Mouse (Mus musculus) layer of hippocampus, adult 2 months (tissue): Measurements from ENCODE around the gene Ttc9c. TPM values are rescaled to one million over a fixed set of nuclear protein-coding genes. Genes with fewer than 3 reads are reported as not detected.
A peak's percentile ranks its signal among the peaks of the same experiment; 100 is the strongest.

Experiments
- DNase-seq, 2 experiments: peaks; one replicate each; pipeline ENCODE4 v3.0.0; 2022; ENCODE audit warnings: low spot score in 2 of 2
- H3K27ac ChIP-seq: fragments of 200-600 bp; 2 replicates; pipeline ENCODE4 v1.8.1; 2022
- H3K4me3 ChIP-seq: fragments of 200-600 bp; 2 replicates; pipeline ENCODE4 v1.8.1; 2022; ENCODE audit warnings: mild to moderate bottlenecking
- CTCF ChIP-seq: fragments of 200-600 bp; conservative IDR thresholded peaks from 2 replicates; pipeline ENCODE4 v1.8.1; 2022; ENCODE audit warnings: antibody characterized with exemption, mild to moderate bottlenecking, moderate library complexity
- long read RNA-seq, 2 experiments: library from polyadenylated mRNA; stranded (forward); transcript quantifications; one replicate each; pipeline ENCODE4 v2.0.0; 2021; ENCODE audit warnings: borderline mapping rate in 2 of 2
- total RNA-seq, 2 experiments: library from RNA; stranded (reverse); gene quantifications; 2 replicates each; pipeline ENCODE4 v1.2.3; 2021

Gene Ttc9c
- 10 to 100 TPM; 36.5 to 37.9 TPM for total RNA-seq
- long read RNA-seq, experiment 1, transcript Ttc9c-201 (3 exons, 1,585 nt): major isoform, 22 of 25 reads
- long read RNA-seq, experiment 1, partial matches to known transcripts: 0 of 25 reads
- long read RNA-seq, experiment 1, other reads (novel, unspliced or antisense): 2 of 25 reads
- long read RNA-seq, experiment 2, transcript Ttc9c-201 (3 exons, 1,585 nt): major isoform, 23 of 29 reads
- long read RNA-seq, experiment 2, partial matches to known transcripts: 1 of 29 reads
- long read RNA-seq, experiment 2, other reads (novel, unspliced or antisense): 1 of 29 reads

DNA sequence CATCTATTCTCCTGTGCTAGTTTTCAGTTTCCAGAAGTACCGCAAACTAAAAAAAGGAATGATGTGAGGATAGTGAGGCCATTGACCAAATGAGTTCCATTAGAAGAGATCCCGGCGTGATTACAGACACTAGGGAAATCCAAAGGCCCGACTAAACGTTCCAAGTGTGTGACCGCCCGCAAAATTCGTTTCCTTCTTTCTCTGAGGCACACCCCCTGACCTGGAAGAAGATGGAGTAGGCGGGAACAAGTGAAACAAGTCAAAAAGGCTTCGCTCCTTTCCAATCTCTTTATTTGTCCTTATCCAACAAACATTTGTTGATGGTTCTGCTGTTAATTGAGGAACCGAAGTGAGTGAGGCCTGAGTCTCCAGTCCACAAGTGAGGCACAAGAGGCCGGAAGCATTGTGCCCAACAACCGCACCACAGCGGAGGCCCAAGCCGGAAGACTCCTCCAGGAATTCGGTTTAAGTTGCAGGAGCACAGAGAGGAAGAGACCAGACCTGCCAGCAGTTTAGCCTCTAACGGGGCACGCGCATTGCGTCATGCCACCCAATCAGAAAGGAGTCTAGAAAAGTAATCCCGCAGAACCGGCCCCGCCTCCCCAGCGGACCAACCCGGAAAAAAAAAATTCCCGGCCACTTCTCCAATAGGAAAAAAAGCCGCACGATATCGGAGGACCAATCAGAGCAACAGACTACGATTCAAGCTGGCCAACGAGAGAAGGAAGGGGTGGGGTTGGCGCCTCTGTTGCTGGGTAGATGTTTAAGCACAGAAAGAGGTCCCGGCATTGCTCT is at the start of gene Ttc9c:
Gene Ttc9c (minus strand): TSS at position 533 of the 795 bp plus-strand sequence.
- peak; percentile 95 to 99 for DNase-seq
- Histone ChIP-seq H3K27ac (peak within 1 kb of the TSS; percentile 99), H3K4me3 (peak within 1 kb of the TSS; percentile 93)
- TF ChIP-seq CTCF: no peak

DNA sequence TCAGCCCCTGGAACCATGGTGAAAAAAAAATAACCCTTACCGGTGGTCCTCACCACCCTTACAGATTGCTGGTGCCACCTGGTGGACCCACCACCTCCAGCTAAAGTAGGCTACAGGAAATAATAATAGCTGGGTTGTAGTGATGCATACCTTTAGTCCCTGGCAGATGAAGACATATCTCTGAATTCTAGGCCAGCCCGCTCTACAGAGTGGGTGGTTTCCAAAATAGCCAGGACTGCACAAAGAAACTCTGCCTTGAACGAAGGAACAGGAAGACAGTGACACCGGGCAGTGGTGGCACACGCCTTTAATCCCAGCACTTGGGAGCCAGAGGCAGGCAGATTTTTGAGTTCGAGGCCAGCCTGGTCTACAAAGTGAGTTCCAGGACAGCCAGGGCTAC is 45.1 kb upstream of the Ttc9c start:
- no peak for TF ChIP-seq CTCF
- no peak for DNase-seq
- no peak overlapping the region for H3K27ac ChIP-seq
- no peak overlapping the region for H3K4me3 ChIP-seq

GRCm38 (mm10) chr19:8859018-8859417 is 39.9 kb upstream of the Ttc9c start:
- no peak overlapping the region for H3K4me3 ChIP-seq
- no peak for DNase-seq
- TF ChIP-seq CTCF: peak; percentile 64
- no peak overlapping the region for H3K27ac ChIP-seq

DNA sequence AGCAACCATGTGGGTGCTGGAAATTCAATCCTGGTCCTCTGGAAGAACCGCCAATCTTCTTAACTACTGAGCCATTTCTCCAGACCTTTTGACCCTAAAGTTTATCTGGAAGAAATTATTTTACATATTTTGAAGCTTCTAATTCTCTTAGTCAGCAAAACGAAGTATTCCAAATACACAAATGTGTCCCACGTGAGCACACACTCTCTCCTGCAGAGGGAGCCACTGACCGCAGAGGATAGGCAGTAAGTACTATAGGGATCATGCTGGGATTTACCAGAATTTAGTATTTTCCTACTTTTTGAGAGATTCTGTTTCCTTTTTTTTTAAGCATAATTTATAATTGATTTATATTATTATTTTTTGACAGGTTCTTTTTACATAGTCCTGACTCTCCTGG is 38.6 kb upstream of the Ttc9c start:
- Histone ChIP-seq H3K27ac (no peak overlapping the region), H3K4me3 (no peak overlapping the region)
- DNase-seq: peak in 1 of 2 experiments; percentile 47
- peak; percentile 85 for TF ChIP-seq CTCF

- no peak for TF ChIP-seq CTCF
- Histone ChIP-seq H3K27ac (no peak overlapping the region), H3K4me3 (no peak overlapping the region)
- DNase-seq: no peak
Measured at GRCm38 (mm10) chr19:8853117-8853516, 34.0 kb upstream of the Ttc9c start.

- no peak for TF ChIP-seq CTCF
- Histone ChIP-seq H3K4me3 (no peak overlapping the region), H3K27ac (no peak overlapping the region)
- no peak for DNase-seq
Measured at GRCm38 (mm10) chr19:8852236-8852928, 33.2 kb upstream of the Ttc9c start.

DNA sequence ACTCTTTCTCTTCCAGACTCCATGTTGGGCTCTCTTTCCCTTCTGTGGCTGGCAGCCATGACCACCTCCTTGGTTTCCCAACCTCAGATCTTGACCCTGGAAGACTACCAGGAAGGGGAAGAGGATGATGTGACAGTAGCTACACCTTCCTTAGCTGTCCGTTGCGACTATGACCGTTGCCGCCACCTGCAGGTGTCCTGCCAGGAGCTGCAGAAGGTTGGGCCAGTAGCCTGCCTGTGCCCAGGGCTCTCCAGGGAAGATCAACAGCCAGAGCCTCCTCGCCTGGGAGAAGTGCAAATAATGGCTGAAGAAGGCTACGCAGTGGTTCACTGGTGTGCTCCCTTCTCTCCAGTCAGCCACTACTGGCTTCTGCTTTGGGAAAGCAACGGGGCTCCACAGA is 32.5 kb upstream of the Ttc9c start:
- no peak for DNase-seq
- Histone ChIP-seq H3K4me3 (no peak overlapping the region), H3K27ac (no peak overlapping the region)
- TF ChIP-seq CTCF: no peak

DNA sequence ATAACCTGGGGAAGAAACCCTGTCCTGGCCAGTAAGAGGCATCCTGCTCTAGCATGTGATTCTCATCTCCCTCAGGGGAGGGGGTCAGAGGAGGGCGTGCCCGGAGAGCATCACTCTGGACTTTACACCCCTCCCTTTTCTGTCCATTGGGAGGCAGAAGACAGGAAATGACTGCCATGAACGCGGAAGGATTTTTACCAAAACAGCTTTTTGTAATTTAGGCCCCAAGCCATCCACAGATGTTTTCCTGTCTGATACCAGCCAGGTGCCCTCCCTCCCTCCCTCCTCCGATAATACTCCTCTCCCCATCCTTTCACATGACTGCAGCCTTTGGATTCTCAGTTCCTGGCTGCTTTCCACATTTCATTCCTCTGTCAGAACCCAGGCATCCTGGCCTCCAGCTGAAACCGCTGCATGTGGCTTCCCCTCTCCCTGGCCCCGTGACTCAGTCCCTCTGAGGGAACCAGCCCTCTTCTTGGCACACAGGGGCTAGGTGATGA is 31.3 kb upstream of the Ttc9c start, which contains the start of gene Lrrn4cl:
Gene Lrrn4cl (plus strand): TSS at position 367 of the 500 bp plus-strand sequence.
- TF ChIP-seq CTCF: no peak
- no peak for DNase-seq
- Histone ChIP-seq H3K4me3 (no peak within 1 kb of the TSS), H3K27ac (no peak within 1 kb of the TSS)

- Histone ChIP-seq H3K27ac (no peak overlapping the region), H3K4me3 (no peak overlapping the region)
- TF ChIP-seq CTCF: no peak
- no peak for DNase-seq
Measured at GRCm38 (mm10) chr19:8848356-8848755, 29.2 kb upstream of the Ttc9c start.

- peak; percentile 68 to 89 for DNase-seq
Measured at GRCm38 (mm10) chr19:8844371-8845129, 25.4 kb upstream of the Ttc9c start.

DNA sequence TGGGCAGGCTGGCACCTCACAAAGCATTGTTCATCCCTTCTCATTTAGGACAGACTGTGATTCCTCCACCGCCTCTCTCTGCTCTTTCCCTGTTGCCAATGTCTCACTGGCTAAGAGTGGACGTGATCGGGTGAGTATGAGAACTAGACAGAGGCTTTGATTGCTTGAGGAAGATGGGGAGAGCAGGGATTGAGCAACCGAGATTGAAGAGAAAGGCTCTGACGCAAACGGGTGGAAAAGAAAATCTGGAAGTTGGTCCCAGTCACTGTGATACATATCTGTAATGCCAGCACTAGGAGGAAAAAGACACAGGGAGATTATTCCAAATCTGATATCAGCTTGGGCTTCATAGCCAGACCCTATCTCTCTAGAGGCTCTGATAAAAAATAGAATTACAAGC is 23.8 kb upstream of the Ttc9c start:
- Histone ChIP-seq H3K27ac (no peak overlapping the region), H3K4me3 (no peak overlapping the region)
- TF ChIP-seq CTCF: no peak
- no peak for DNase-seq

More at GRCm38 (mm10) chr19:8844371-8845129, 25.4 kb upstream of the Ttc9c start:
- H3K27ac ChIP-seq: no peak overlapping the region
- H3K4me3 ChIP-seq: no peak overlapping the region
- peak; percentile 87 for TF ChIP-seq CTCF

DNA sequence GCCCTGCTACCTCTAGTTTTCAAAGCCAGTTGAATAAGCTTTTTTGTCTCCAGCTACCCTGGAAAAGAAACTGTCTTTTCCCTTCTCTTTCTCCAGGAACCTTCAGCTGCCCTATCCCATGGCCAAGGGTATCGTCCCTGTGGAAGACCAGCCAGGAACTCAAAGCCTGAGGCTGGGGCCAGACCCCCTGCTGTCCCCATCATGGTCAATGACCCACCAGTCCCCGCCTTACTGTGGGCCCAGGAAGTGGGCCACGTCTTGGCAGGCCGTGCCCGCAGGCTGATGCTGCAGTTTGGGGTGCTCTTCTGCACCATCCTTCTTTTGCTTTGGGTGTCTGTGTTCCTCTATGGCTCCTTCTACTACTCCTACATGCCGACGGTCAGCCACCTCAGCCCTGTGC is 21.9 kb upstream of the Ttc9c start:
- TF ChIP-seq CTCF: no peak
- DNase-seq: no peak
- Histone ChIP-seq H3K4me3 (peak overlapping the region; percentile 80), H3K27ac (peak overlapping the region; percentile 97; the same call in 1 of the 2 replicates)
